Mouse (Mus musculus) MEL (cell line): ENCODE measurements around the gene Macrod1. TPM values are rescaled to one million over a fixed set of nuclear protein-coding genes. Genes with fewer than 3 reads are reported as not detected.

Source experiments
- DNase-seq: peaks from one replicate; pipeline ENCODE4 v3.0.0; 2011; ENCODE audit warnings: low read depth, low spot score
- H3K27ac ChIP-seq: 2 replicates; pipeline ENCODE4 v1.5.1; 2012; ENCODE audit warnings: low read depth, mild to moderate bottlenecking, control low read depth, low read length, moderate library complexity; ENCODE audit not compliant: control insufficient read depth
- H3K27me3 ChIP-seq, 2 experiments: fragments of 150-350 bp in 1 of 2; sonication (generic) in 1 of 2; 2 replicates each; pipeline ENCODE4 v1.6.1; 2012; ENCODE audit warnings: low read length in 2 of 2, mild to moderate bottlenecking in 2 of 2, improper control_type of control experiment in 1 of 2, moderate library complexity in 1 of 2; ENCODE audit not compliant: insufficient read depth in 2 of 2, control insufficient read depth in 1 of 2
- H3K36me3 ChIP-seq, 2 experiments: 2 replicates each; pipeline ENCODE4 v1.6.1; 2012 to 2014; ENCODE audit warnings: low read length in 2 of 2, improper control_type of control experiment in 1 of 2, inconsistent platforms in 1 of 2, mild to moderate bottlenecking in 1 of 2; ENCODE audit not compliant: insufficient read depth in 2 of 2, control insufficient read depth in 1 of 2
- H3K4me1 ChIP-seq, 2 experiments: fragments of 150-350 bp in 1 of 2; sonication (generic) in 1 of 2; 2 replicates each; pipeline ENCODE4 v1.6.1; 2012; ENCODE audit warnings: low read length in 2 of 2, improper control_type of control experiment in 1 of 2, mild to moderate bottlenecking in 1 of 2; ENCODE audit not compliant: insufficient read depth in 2 of 2, control insufficient read depth in 1 of 2
- H3K4me3 ChIP-seq, 2 experiments: fragments of 150-350 bp in 1 of 2; sonication (generic) in 1 of 2; 2 replicates each; pipeline ENCODE4 v1.5.1; 2012; ENCODE audit warnings: low read depth in 2 of 2, low read length in 2 of 2, mild to moderate bottlenecking in 2 of 2, moderate library complexity in 2 of 2, control low read depth in 1 of 2, improper control_type of control experiment in 1 of 2; ENCODE audit not compliant: control insufficient read depth in 1 of 2, insufficient read depth in 1 of 2
- H3K79me2 ChIP-seq: 2 replicates; pipeline ENCODE4 v1.6.1; 2012; ENCODE audit warnings: mild to moderate bottlenecking, low read length, moderate library complexity; ENCODE audit not compliant: control insufficient read depth, poor library complexity, insufficient read depth
- H3K9ac ChIP-seq: 2 replicates; pipeline ENCODE4 v1.6.1; 2012; ENCODE audit warnings: low read depth, mild to moderate bottlenecking, control low read depth, low read length, moderate library complexity; ENCODE audit not compliant: control insufficient read depth, poor library complexity, severe bottlenecking
- H3K9me3 ChIP-seq: fragments of 150-350 bp; sonication (generic); replicated peaks from 2 replicates; pipeline ENCODE4 v1.6.1; 2012; ENCODE audit warnings: mild to moderate bottlenecking, low read length, improper control_type of control experiment, moderate library complexity; ENCODE audit not compliant: insufficient read depth
- CTCF ChIP-seq, 3 experiments: IDR thresholded peaks in 2 of 3; conservative IDR thresholded peaks in 1 of 3; 2 replicates each; pipeline ENCODE4 v1.5.1; 2011 to 2012; ENCODE audit warnings: low read length in 3 of 3, low read depth in 2 of 3, mild to moderate bottlenecking in 2 of 3, improper control_type of control experiment in 1 of 3, inconsistent platforms in 1 of 3, mixed read lengths in 1 of 3, moderate library complexity in 1 of 3; ENCODE audit not compliant: control insufficient read depth in 1 of 3, insufficient read depth in 1 of 3, poor library complexity in 1 of 3, severe bottlenecking in 1 of 3
- EP300 ChIP-seq, 2 experiments: IDR thresholded peaks; 2 replicates each; pipeline ENCODE4 v1.6.1; 2011; ENCODE audit warnings: improper control_type of control experiment in 2 of 2, low read length in 2 of 2, low read depth in 1 of 2, mild to moderate bottlenecking in 1 of 2
- ETS1 ChIP-seq: IDR thresholded peaks from 2 replicates; pipeline ENCODE4 v1.6.1; 2012; ENCODE audit warnings: low read depth, mild to moderate bottlenecking, inconsistent platforms, low read length, improper control_type of control experiment, moderate library complexity
- GABPA ChIP-seq: IDR thresholded peaks from 2 replicates; pipeline ENCODE4 v1.6.1; 2012; ENCODE audit warnings: low read depth, mild to moderate bottlenecking, inconsistent platforms, low read length, improper control_type of control experiment, moderate library complexity
- GATA1 ChIP-seq: IDR thresholded peaks from 2 replicates; pipeline ENCODE4 v1.6.1; 2011; ENCODE audit warnings: low read depth, low read length, improper control_type of control experiment
- HCFC1 ChIP-seq: IDR thresholded peaks from 2 replicates; pipeline ENCODE4 v1.6.1; 2012; ENCODE audit warnings: low read depth, mild to moderate bottlenecking, inconsistent platforms, low read length, improper control_type of control experiment, moderate library complexity
- JUND ChIP-seq: IDR thresholded peaks from 2 replicates; pipeline ENCODE4 v1.6.1; 2011; ENCODE audit warnings: low read depth, mild to moderate bottlenecking, improper control_type of control experiment, low read length
- KAT2A ChIP-seq: conservative IDR thresholded peaks from 2 replicates; pipeline ENCODE4 v1.6.1; 2012; ENCODE audit warnings: low read depth, low read length, improper control_type of control experiment, inconsistent platforms
- MAFK ChIP-seq: IDR thresholded peaks from 2 replicates; pipeline ENCODE4 v1.6.1; 2011; ENCODE audit warnings: low read depth, mild to moderate bottlenecking, low read length, improper control_type of control experiment, borderline replicate concordance
- MAX ChIP-seq: IDR thresholded peaks from 2 replicates; pipeline ENCODE4 v1.6.1; 2011; ENCODE audit warnings: low read length, improper control_type of control experiment
- MAZ ChIP-seq: IDR thresholded peaks from 2 replicates; pipeline ENCODE4 v1.6.1; 2012; ENCODE audit warnings: low read depth, mild to moderate bottlenecking, inconsistent platforms, low read length, improper control_type of control experiment
- MEF2A ChIP-seq: IDR thresholded peaks from 2 replicates; pipeline ENCODE4 v1.6.1; 2014; ENCODE audit warnings: low read depth, mild to moderate bottlenecking, inconsistent platforms, low read length, improper control_type of control experiment; ENCODE audit not compliant: poor library complexity, insufficient replicate concordance, severe bottlenecking; ENCODE audit errors: extremely low read depth
- MYB ChIP-seq: IDR thresholded peaks from 2 replicates; pipeline ENCODE4 v1.6.1; 2011; ENCODE audit warnings: mild to moderate bottlenecking, low read depth, low read length, improper control_type of control experiment
- MYC ChIP-seq: IDR thresholded peaks from 2 replicates; pipeline ENCODE4 v1.6.1; 2011; ENCODE audit warnings: low read depth, mild to moderate bottlenecking, low read length, improper control_type of control experiment, moderate library complexity
- POLR2A ChIP-seq, 2 experiments: IDR thresholded peaks; 2 replicates each; pipeline ENCODE4 v1.6.1; 2011 to 2012; ENCODE audit warnings: low read length in 2 of 2, mild to moderate bottlenecking in 2 of 2, control low read depth in 1 of 2, improper control_type of control experiment in 1 of 2, low read depth in 1 of 2, moderate library complexity in 1 of 2; ENCODE audit not compliant: control insufficient read depth in 1 of 2, insufficient read depth in 1 of 2, poor library complexity in 1 of 2
- POLR2AphosphoS2 ChIP-seq: IDR thresholded peaks from 2 replicates; pipeline ENCODE4 v1.6.1; 2011; ENCODE audit warnings: low read length, improper control_type of control experiment
- RAD21 ChIP-seq: IDR thresholded peaks from 2 replicates; pipeline ENCODE4 v1.6.1; 2011; ENCODE audit warnings: mild to moderate bottlenecking, low read depth, low read length, improper control_type of control experiment
- SMC3 ChIP-seq: IDR thresholded peaks from 2 replicates; pipeline ENCODE4 v1.6.1; 2011; ENCODE audit warnings: low read depth, low read length, improper control_type of control experiment
- TAL1 ChIP-seq: IDR thresholded peaks from 2 replicates; pipeline ENCODE4 v1.6.1; 2012; ENCODE audit warnings: mild to moderate bottlenecking, inconsistent platforms, low read length, moderate library complexity, mixed read lengths
- TBP ChIP-seq: IDR thresholded peaks from 2 replicates; pipeline ENCODE4 v1.8.0; 2011; ENCODE audit warnings: low read depth, low read length, improper control_type of control experiment
- TCF12 ChIP-seq: IDR thresholded peaks from 2 replicates; pipeline ENCODE4 v1.6.1; 2014; ENCODE audit warnings: low read depth, mild to moderate bottlenecking, inconsistent platforms, low read length, improper control_type of control experiment, moderate library complexity
- USF1 ChIP-seq: IDR thresholded peaks from 2 replicates; pipeline ENCODE4 v1.6.1; 2014; ENCODE audit warnings: low read depth, mild to moderate bottlenecking, inconsistent platforms, low read length, improper control_type of control experiment, moderate library complexity
- ZC3H11A ChIP-seq: IDR thresholded peaks from 2 replicates; pipeline ENCODE4 v1.6.1; 2012; ENCODE audit warnings: low read depth, mild to moderate bottlenecking, inconsistent platforms, low read length, improper control_type of control experiment
- ZMIZ1 ChIP-seq: IDR thresholded peaks from 2 replicates; pipeline ENCODE4 v1.6.1; 2012; ENCODE audit warnings: low read depth, mild to moderate bottlenecking, inconsistent platforms, low read length, improper control_type of control experiment, moderate library complexity
- ZNF384 ChIP-seq: IDR thresholded peaks from 2 replicates; pipeline ENCODE4 v1.6.1; 2012; ENCODE audit warnings: low read depth, mild to moderate bottlenecking, inconsistent platforms, low read length, improper control_type of control experiment
- polyA plus RNA-seq, 2 experiments: library from polyadenylated mRNA; stranded (reverse) in 1 of 2; unstranded in 1 of 2; fragments of >175 nt in 1 of 2; fragments of >200 nt in 1 of 2; gene quantifications; 2 replicates each; pipeline versions ENCODE4 v1.2.1 to v1.2.4; 2012; ENCODE audit warnings: low replicate concordance in 2 of 2, low read depth in 1 of 2; ENCODE audit not compliant: insufficient read length in 2 of 2, insufficient read depth in 1 of 2, missing spikeins in 1 of 2
- total RNA-seq: library from RNA; depleted of rRNA; stranded (reverse); fragments of 300-350 nt; gene quantifications from 2 replicates; pipeline ENCODE4 v1.2.3, GENCODE M21; 2012

The Macrod1 gene
- total and polyA plus RNA-seq, 3 experiments = 4.5 to 15.7 TPM; not detected in 1

- H3K4me1 ChIP-seq = 0 out of 4 replicates have a peak, but pooled peaks cover 0 to 6% of the 10 kb centered on the region in 2 experiments
- no peak overlapping the region for H3K27ac ChIP-seq
- H3K36me3 ChIP-seq = peaks cover 0 to 2% of the 10 kb centered on the region in 2 experiments; a peak in 1 of 4 replicates
- no peak overlapping the region for H3K4me3 ChIP-seq
- no peaks in the 10 kb centered on the region for H3K9me3 ChIP-seq
- no peak for DNase-seq
- H3K27me3 ChIP-seq = no peaks in the 10 kb centered on the region
- no peak overlapping the region for H3K9ac ChIP-seq
- peaks cover 2% of the 10 kb centered on the region for H3K79me2 ChIP-seq
- no peak for TF ChIP-seq ZMIZ1
- no peak for TF ChIP-seq POLR2A (IDR thresholded peaks at IDR 0.05; ENCODE audit: control insufficient read depth in 1 of 2, insufficient read depth in 1 of 2, low read depth in 1 of 2, low read length in 2 of 2, poor library complexity in 1 of 2)
- no peak for TF ChIP-seq TBP
- TF ChIP-seq GABPA = no peak
- TF ChIP-seq EP300 (IDR thresholded peaks at IDR 0.05; ENCODE audit: low read depth in 1 of 2, low read length in 2 of 2) = no peak
- TF ChIP-seq MEF2A = no peak
- no peak for TF ChIP-seq MYC
- TF ChIP-seq TCF12 = no peak
- no peak for TF ChIP-seq KAT2A
- no peak for TF ChIP-seq JUND
- no peak for TF ChIP-seq MAZ
- TF ChIP-seq HCFC1 = no peak
- no peak for TF ChIP-seq CTCF (IDR thresholded peaks at IDR 0.05 in 2 of 3, conservative IDR thresholded peaks at IDR 0.05 in 1 of 3; ENCODE audit: control insufficient read depth in 1 of 3, insufficient read depth in 1 of 3, low read depth in 2 of 3, low read length in 3 of 3, poor library complexity in 1 of 3, severe bottlenecking in 1 of 3)
- TF ChIP-seq USF1 = no peak
- no peak for TF ChIP-seq ETS1
- TF ChIP-seq MAX = no peak
- no peak for TF ChIP-seq SMC3
- no peak for TF ChIP-seq MAFK
- no peak for TF ChIP-seq TAL1
- TF ChIP-seq, all 39 proteins: peak for 0
Measured at GRCm38 (mm10) chr19:7222196-7222595, 165.6 kb downstream of the Macrod1 start.

GRCm38 (mm10) chr19:7223488-7223887 lies 166.9 kb downstream of the Macrod1 start:
- DNase-seq = no peak
- Histone ChIP-seq H3K27ac (no peak overlapping the region), H3K9me3 (no peaks in the 10 kb centered on the region), H3K79me2 (no peaks in the 10 kb centered on the region), H3K36me3 (peaks cover 0 to 2% of the 10 kb centered on the region in 2 experiments; a peak in 1 of 4 replicates), H3K4me3 (no peak overlapping the region), H3K4me1 (0 out of 4 replicates have a peak, but pooled peaks cover 0 to 5% of the 10 kb centered on the region in 2 experiments), H3K9ac (no peak overlapping the region), H3K27me3 (no peaks in the 10 kb centered on the region)
- TF ChIP-seq MYB = no peak
- TF ChIP-seq ZNF384 = no peak
- no peak; a peak in 1 of 4 replicates for TF ChIP-seq POLR2A (IDR thresholded peaks at IDR 0.05; ENCODE audit: control insufficient read depth in 1 of 2, insufficient read depth in 1 of 2, low read depth in 1 of 2, low read length in 2 of 2, poor library complexity in 1 of 2)
- TF ChIP-seq SMC3 = peak; percentile 8; the same call in 1 of the 2 replicates
- TF ChIP-seq RAD21 = no peak
- TF ChIP-seq POLR2AphosphoS2 = no peak
- TF ChIP-seq ZC3H11A = no peak
- TF ChIP-seq GATA1 = no peak
- TF ChIP-seq, all 39 proteins: peak for 1
